Mouse (Mus musculus): ENCODE measurements around the gene Olfml1.

The Olfml1 gene

DNA sequence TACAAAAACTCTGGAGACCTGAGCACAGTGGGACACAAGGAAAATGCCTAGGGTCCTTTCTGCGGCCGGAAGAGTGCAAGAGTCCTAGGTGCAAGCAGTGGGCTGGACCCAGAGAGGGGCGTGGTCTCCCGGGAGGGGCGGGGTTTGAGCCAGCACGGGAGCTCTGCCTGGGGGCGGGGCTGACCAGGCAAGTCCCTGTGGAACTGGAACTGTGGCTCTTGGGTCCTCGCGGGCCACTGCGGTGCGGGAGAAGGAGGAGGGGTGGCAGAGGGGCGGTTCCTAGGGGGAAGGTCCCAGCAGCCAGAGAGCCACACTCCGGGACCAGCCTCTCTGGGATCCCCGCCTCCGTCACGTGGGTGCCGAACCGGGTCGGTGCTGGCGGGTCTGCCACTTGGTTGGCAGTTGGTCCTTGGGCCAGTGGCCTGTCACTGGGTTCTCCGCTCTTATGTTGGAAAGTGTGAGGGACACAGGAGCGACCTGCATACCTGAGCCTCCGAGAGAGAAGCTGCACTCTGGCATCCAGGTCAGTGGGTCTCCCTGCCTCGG is 27.7 kb downstream of the Olfml1 start, which contains the start of gene Ppfibp2:
Gene Ppfibp2 (plus strand): TSS at position 351 of the 546 bp plus-strand sequence.
- DNase-seq (ENCODE audit: low read depth, low spot score) = peak; percentile 83

DNA sequence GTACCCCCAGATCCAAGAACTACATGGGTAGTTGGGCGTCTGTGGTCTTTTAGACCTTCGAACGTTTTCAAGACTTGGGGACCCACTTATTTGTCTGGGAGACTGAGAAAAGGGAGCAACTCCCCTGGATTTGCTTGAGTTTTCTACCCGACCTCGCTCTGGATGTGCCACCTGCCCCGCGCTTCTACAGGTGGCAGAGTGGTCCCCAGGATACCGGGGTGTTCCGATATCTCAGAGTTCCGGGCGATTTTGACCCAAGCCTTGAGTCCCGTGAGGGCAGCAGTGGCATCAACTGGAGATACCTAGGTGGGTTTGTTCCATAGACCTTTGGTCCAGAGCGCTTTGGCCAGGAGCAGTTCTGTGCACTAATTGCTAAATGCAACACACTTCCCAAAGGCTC is 28.2 kb downstream of the Olfml1 start:
- no peak for DNase-seq (ENCODE audit: low read depth, low spot score)

DNA sequence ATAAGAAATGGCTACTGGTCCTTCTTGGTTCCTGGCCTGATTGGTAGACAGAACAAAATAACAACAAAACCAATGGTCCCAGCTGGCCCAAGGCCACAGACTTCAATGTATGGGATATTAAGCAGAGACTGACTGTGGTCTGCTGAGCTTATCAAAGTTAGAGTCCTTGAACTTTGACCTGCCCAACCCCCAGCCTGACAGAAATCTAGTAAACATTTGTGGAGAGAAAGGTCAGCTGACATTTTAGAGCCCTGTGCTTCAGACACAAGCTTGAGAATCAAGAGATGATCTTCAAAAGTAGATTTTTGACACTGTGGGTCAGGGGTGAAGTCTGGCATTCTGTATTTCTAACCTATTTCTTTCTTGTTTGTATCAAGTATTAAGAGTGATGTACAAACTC is 29.5 kb downstream of the Olfml1 start:
- DNase-seq (ENCODE audit: low read depth, low spot score) = no peak

DNA sequence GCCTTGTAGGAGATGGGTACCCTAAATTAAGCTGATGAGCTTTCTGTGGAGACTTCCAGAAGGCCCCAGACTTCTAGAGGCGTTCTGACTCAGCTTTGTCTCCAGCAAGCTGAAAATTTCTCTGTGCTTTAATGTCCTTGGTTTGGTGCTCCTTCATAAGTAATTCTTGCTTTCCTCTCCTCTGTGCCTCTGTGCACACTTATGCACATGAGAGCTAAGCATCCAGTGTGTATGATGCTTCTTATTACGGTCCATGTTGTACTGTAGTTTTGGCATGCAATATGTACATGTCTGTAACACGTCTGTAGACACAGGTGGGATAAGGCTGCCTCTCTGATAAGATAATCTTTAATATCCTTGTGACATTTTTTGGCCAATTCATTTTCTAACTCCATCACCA is 30.7 kb downstream of the Olfml1 start:
- DNase-seq (ENCODE audit: low read depth, low spot score) = no peak

DNA sequence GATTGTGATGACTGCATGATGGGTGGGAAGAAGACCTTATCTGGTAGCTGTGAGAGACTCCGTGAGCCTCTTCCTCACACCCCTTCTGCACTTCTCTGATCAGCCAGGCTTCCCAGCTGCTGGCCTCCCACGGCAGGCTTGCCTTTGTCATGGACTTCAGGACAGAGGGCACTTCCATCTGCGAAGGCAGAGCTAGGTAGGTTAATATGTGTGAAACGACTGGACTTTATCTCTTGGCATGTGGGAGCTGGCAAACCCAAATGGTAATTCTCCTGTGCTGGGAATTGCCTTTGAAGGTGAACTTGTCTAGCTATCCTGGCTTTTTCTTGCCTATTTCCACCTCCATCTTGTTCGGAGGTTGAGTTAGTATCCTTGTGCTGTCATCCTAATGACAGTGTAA is 33.4 kb downstream of the Olfml1 start:
- no peak for DNase-seq (ENCODE audit: low read depth, low spot score)

DNA sequence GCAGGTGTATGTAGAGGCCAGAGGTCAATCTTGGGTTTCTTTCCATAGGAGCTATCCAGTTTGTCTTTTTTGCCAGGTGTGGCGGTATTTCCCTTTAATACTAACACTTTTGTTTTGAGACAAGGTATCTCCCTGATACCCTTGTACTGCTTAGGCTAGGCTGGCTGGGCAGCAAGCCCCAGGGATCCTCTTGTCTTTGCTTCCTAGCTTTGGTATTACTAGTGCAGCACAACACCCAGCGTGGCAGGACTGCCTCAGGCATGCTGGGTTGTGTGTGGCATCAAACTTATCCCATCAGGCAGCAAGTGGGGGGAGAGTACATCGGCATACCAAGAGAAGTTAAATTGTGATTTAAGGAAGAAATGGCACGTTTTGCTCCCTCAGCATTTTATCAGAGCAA is 35.3 kb downstream of the Olfml1 start:
- DNase-seq (ENCODE audit: low read depth, low spot score) = no peak

DNA sequence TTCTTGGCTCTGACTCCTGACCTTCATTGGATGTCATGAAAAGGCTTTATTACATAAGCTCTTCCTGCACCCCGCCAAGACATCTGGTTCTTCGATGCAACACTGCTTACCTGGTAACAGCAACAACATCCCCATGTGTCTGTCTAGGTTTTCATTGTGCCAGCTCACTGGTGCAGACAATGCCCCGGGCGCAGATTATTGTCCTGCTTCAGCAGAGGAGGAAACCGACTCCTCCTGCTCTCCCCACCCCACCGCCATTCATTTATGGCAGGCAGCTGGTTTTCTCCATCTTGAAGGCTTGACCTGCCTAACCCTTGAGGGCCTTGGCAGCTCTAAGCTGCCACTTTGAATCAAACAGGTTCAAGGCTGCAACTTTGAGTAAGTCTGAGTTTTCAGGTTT is 35.7 kb downstream of the Olfml1 start:
- no peak for DNase-seq (ENCODE audit: low read depth, low spot score)

DNA sequence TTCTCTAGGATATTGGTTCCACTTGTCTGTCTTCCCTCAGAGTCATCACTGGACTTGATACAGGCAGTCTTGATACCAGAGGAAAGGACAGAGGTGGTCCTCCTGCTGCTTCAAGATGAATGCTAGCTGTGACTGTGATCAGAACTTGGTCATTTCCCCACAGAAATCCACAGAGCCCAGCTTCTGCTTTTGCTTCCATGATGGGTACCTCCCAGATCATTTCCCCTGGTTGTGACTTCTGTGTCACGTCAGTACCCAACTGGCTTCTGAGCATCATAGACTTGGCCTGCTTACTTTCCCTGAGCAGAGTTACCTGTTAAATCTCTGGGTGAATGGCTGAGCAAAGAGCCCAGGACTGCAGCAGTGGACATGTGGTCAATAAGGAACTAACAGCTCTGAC is 40.5 kb downstream of the Olfml1 start:
- DNase-seq (ENCODE audit: low read depth, low spot score) = no peak

DNA sequence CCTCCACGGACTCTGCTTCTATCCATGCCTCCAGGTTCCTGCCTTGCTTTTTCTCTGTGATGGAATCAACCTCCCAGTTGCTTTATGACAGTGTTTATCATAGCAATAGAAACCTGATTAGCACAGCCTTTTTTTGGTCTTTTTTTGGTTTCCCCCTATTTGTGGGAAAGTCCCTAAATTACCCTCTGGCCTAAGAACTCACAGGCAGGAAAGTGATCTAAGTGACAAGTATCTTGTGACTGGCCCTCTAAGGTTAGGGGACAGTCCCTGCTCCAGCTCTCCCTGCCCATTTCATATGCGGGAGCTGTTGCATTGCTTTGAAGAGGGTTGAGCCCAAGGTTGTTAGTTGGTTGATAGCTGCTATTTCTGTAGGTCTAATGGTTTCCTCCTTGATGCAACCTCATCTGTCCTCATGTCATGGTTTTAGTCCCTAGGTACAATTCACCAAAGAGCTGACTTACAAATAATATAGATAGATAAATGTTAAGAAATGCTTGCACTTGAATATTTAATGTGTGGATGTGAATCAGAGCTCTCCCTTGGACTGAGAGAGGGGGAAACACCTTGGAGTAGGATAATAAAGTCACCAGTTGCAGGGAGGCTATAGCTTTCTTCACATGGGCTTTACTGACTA is 42.5 kb downstream of the Olfml1 start:
- DNase-seq (ENCODE audit: low read depth, low spot score) = peak; percentile 51

DNA sequence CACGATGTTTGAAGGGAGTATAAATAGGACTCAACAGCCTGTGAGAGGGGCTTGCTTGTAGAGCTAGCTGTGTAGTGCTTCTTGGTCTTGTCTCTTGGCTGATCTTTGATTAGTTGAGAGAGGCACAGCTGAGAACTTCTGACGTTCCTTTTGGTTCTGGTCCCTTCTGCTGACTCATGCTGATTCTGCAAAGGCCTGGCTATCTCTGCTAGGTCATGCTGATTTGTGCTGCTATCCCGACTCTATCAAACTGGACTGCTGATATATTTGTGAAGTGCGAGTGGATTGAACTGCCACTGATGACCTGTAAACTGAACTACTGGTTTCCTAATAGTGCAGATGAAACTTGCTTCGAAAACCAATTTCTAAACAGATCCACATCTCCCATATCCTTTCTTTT is 43.6 kb downstream of the Olfml1 start:
- DNase-seq (ENCODE audit: low read depth, low spot score) = no peak

DNA sequence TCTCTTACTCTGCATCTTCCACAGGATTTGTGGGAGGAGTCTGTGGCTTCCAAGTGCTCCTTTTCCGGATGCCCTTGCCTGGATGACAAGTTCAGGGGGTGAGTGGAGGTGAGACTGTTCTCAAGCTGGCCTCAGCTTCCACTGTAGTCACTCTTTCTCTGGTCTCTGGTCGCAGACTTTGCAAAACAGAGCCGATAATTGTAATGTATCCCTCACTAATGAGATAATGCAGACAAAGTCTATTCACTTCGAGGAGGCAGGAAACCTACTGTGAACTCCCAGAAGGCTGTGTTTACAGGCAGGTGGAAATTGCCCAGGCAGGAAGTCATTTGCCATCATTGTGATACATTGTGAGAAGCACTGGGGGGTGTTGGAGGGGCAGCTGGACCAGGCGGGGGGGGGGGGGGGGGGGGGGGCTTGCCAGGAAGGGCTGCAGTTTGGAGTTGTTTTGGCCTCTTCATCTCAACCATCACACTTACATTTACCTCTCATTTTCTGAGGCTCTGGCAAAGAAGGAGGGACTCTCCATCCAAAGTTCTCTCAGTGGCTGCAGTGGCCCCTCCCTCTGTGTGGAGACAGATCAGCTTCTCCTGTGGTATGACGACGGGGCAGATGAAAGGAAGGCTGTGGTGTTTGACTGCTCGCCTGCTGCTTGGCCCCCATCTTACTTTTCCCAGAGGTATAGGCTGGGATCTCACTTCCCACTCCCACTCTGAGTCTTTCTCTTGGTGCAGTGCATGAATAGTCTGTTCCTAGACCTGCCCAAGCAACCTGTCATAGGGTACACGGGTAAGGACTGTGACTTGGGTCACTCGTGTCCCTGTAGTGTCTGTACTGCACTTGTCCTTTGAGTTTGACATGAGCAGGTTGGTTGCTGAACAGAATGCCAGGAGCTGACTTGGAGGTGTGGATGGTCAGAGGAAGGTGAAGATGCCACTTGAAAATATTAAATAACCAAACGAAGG is 51.1 kb downstream of the Olfml1 start:
- no peak for DNase-seq (ENCODE audit: low read depth, low spot score)

DNA sequence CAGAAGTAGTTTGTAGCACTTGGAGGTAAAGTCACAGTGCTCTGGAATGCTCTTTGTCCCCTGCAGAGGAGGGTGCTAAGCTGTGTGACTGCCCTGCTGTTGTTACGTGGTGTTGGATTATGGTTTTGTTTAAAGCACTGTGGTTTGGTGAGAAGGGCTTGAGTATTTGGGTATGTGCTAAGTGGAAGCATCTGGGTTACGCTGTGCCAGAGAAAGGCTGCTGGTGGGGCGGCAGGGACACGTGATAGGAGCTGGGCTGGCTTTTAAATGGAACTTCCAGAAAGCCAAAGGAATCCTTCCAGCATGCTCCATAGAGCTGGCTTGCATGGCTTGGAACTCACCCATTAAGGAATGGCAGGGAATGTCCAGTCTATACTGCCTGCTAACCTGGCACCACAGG is 52.0 kb downstream of the Olfml1 start:
- DNase-seq (ENCODE audit: low read depth, low spot score) = no peak

DNA sequence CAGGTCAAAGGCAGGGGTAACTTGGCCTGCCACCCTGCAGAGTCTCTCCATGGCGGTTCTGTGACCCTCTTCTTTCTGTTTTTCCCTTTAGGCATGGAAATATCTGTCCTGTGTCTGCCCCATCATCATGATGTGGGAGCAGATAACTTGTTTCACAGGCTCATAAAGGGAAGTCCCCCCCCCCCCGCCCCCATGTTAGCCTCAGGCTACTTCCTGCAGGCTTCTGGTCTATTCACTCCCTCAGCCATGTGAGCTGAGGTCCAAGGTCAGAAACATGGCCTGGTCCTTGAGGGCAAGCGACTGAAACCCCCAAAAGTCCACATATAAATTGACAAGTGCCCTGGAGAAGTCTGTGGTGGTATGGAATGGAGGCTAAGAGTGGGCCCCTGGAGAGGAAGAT is 52.9 kb downstream of the Olfml1 start:
- no peak for DNase-seq (ENCODE audit: low read depth, low spot score)

DNA sequence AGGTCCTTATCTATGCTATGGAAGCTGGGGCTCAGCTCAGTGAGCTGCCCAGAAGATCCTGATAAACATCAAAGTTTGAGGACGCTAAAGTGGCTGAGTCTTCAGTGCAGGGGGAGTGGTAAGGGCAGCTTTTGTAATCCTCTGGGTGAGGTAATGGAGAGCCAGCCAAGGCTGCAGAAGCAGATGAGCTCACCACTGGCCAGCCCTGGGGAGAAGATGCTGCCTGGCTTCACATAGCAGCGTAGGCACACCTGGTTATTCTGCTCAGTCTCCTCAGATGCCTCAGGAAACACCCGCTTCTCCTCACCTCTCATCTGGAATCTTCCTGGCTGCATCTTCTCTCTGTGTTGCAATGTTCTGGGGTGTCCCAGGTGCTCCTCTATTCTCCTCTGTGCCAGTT is 57.2 kb downstream of the Olfml1 start:
- no peak for DNase-seq (ENCODE audit: low read depth, low spot score)

DNA sequence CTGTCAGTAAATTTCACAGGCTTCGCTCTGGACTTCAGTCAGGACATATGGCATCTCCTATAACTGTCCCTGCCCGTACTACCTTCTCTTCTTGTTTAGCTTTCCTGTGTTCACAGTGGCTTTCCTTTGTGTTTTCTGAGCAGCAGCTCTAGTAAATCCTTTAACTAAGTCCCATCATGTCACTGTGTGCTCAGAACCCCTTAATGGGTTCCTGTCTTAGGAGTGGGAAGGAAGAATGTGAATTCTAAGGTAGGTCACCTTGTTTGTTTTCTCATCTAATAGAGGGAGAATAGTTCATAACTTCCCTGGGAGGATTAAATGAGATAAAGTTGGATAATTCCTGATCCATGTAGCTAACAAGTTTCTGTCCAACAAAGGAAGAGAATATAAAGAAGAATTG is 57.8 kb downstream of the Olfml1 start, which contains the start of gene 5330417H12Rik:
Gene 5330417H12Rik (minus strand): TSS at position 101 of the 400 bp plus-strand sequence.
- no peak for DNase-seq (ENCODE audit: low read depth, low spot score)

DNA sequence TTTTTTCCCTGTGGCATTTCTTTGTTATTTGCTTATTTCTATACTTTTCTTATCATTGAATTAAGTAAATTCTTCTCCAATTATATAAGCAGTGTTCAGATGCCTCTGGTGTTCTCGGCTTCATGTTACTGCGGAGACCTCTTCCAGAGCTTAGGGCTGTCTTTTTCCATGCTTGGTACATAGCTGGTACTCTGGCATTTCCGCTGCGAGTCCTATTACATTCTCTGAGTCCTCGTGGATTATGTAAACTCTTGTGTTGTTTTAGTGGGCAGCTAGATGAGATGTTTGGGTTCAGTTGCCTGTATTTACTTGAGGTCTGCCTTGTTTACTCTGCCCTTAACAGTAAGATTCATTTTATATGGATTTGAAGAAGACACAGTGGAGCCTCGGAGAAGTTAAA is 58.5 kb downstream of the Olfml1 start:
- no peak for DNase-seq (ENCODE audit: low read depth, low spot score)

DNA sequence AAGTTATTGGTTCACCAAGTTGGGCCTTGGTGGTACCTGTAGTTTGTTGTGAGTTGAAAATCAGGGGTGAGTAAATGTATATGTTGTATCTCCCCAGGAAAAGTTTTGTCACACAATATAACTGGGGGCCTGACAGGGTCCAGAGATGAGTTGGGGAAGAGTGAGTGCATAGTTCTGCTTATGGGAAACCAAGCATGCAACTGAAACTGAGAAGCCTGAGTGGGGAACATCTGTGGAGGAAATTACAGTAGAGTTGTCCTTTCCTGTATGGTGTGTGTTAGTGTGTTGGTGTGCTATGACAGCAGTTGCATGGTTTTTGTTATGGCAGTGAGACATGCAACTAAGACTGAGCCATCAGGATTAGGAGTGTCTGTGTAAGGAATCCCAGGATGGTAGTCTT is 61.1 kb downstream of the Olfml1 start:
- no peak for DNase-seq (ENCODE audit: low read depth, low spot score)

DNA sequence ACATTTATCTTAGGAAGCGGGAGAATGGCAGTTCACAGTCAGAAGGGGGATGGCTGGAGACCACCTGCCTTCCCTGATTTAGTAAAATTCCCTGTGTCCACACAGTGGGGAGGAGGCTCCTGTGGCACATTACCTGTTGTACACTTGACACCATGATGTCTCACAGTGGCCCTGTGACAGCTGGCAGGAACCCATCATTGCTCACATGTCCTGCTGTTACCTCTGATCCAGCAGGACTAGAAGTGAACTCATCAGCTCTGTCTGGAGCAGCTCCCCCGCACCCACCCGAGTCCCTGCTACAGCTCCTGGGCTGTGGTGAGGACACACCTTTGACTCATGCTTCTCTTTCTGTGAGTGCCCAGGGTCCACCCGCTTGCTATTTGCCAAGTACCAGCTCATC is 66.0 kb downstream of the Olfml1 start:
- DNase-seq (ENCODE audit: low read depth, low spot score) = no peak

DNA sequence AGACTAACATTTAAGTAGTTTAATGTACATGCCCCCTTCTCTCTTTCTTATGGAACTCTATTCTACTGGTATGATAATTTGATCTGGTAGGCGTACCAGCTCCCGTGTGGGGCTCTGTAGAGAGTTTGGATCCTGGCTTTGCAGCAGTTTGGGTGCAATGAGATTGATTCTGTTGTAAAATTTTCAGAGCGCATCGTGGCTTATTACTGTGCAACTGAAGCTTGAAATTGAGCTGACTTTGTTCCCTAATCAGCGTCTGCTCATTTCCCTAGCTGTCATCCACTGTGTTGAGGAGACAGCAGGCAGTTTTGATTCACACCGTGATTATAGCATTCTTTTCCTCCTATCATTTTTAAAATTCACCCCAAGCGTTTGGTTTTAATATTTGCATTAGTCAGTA is 70.2 kb downstream of the Olfml1 start:
- no peak for DNase-seq (ENCODE audit: low read depth, low spot score)

DNA sequence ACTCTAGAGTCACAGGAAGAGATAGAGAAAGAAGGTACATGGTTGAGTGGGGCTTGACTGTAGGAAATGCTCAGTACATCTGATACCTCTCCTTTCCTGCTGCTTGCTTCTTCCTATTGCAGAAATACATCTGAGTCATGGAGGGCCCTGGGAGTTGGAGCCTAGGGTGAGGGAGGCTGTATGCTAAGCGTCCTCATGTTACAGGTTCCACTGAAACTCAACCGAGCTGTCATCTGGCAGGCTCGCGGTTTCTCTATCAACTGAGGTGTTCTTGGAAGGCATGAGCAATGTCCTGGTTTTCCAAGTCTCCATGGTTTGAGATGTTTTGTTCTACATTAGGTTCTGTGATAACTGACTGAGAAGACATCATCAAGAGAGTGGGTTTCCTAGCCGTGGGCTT is 70.8 kb downstream of the Olfml1 start:
- DNase-seq (ENCODE audit: low read depth, low spot score) = no peak
